Mouse (Mus musculus): ENCODE results near the gene Tbk1. TPM values are rescaled to one million over a fixed set of nuclear protein-coding genes. Genes with fewer than 3 reads are reported as not detected.
A peak's percentile ranks its signal among the peaks of the same experiment; 100 is the strongest.

Tbk1 gene
- polyA plus RNA-seq (2012; ENCODE audit: insufficient read depth, insufficient read length, low replicate concordance, missing spikeins) = 288 TPM in 1 of 2 replicates, not detected in the other

GRCm38 (mm10) chr10:121586675-121587370 lies at the start of gene Tbk1:
Tbk1 (minus strand) TSS chr10:121586787.
- H3K4me3 ChIP-seq (ENCODE audit: insufficient read depth, low read depth, low read length) = peak within 1 kb of the TSS; percentile 67
- peaks cover 8% of the 10 kb centered on the region for H3K4me1 ChIP-seq (ENCODE audit: control insufficient read depth, insufficient read depth, low read length)
- peak within 1 kb of the TSS; percentile 13; the same call in 1 of the 2 replicates for H3K27ac ChIP-seq (ENCODE audit: insufficient read depth, low read depth, low read length)
- WGBS = under 1% methylated on average over 55 of the region's 58 CpGs
- TF ChIP-seq CTCF (IDR thresholded peaks at IDR 0.05; ENCODE audit: insufficient read depth, low read depth, low read length) = no peak
- peak; percentile 56; the same call in 1 of the 2 replicates for TF ChIP-seq POLR2A (IDR thresholded peaks at IDR 0.05; ENCODE audit: insufficient read depth, low read depth, low read length)

- 89% methylated on average over 6 of the region's 6 CpGs for WGBS
- peaks cover 4% of the 10 kb centered on the region; the same call in 1 of the 2 replicates for H3K4me1 ChIP-seq (ENCODE audit: control insufficient read depth, insufficient read depth, low read length)
- no peak for TF ChIP-seq CTCF (IDR thresholded peaks at IDR 0.05; ENCODE audit: insufficient read depth, low read depth, low read length)
- TF ChIP-seq POLR2A (IDR thresholded peaks at IDR 0.05; ENCODE audit: insufficient read depth, low read depth, low read length) = no peak
- no peak overlapping the region for H3K27ac ChIP-seq (ENCODE audit: insufficient read depth, low read depth, low read length)
- H3K4me3 ChIP-seq (ENCODE audit: insufficient read depth, low read depth, low read length) = no peak overlapping the region
Measured at GRCm38 (mm10) chr10:121636276-121636675, 49.7 kb upstream of the Tbk1 start.

DNA sequence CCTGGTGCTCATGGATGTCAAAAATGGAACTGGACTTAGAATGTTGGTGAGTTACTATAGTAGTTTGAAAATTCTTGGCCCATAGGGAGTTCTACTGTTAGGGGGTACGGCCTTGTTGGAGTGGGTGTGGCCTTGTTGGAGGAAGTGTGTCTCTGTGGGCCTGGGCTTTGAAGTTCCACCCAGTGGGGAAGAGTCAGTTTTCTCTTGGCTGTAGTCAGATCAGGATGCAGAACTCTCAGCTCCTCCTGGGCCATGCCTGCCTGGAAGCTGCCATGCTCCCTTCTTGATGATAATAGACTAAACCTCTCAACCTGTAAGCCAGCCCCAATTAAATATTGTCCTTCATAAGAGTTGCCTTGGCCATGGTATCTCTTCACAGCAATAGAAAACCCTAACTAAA lies 47.6 kb upstream of the Tbk1 start:
- Histone ChIP-seq H3K4me3 (ENCODE audit: insufficient read depth, low read depth, low read length) (no peak overlapping the region), H3K4me1 (ENCODE audit: control insufficient read depth, insufficient read depth, low read length) (no peaks in the 10 kb centered on the region), H3K27ac (ENCODE audit: insufficient read depth, low read depth, low read length) (no peak overlapping the region)
- 97% methylated on average over 1 of the region's 1 CpGs for WGBS
- TF ChIP-seq CTCF (IDR thresholded peaks at IDR 0.05; ENCODE audit: insufficient read depth, low read depth, low read length) (no peak), POLR2A (IDR thresholded peaks at IDR 0.05; ENCODE audit: insufficient read depth, low read depth, low read length) (no peak)

- Histone ChIP-seq H3K4me3 (ENCODE audit: insufficient read depth, low read depth, low read length) (no peak overlapping the region), H3K4me1 (ENCODE audit: control insufficient read depth, insufficient read depth, low read length) (peaks cover 2% of the 10 kb centered on the region; the same call in 1 of the 2 replicates), H3K27ac (ENCODE audit: insufficient read depth, low read depth, low read length) (no peak overlapping the region)
- WGBS = 91% methylated on average over 6 of the region's 6 CpGs
- TF ChIP-seq POLR2A (IDR thresholded peaks at IDR 0.05; ENCODE audit: insufficient read depth, low read depth, low read length) = no peak
- TF ChIP-seq CTCF (IDR thresholded peaks at IDR 0.05; ENCODE audit: insufficient read depth, low read depth, low read length) = no peak
Measured at GRCm38 (mm10) chr10:121628561-121629040, 42.0 kb upstream of the Tbk1 start.

GRCm38 (mm10) chr10:121627216-121627852 lies 40.7 kb upstream of the Tbk1 start:
- 85% methylated on average over 10 of the region's 10 CpGs for WGBS
- Histone ChIP-seq H3K27ac (ENCODE audit: insufficient read depth, low read depth, low read length) (no peak overlapping the region), H3K4me3 (ENCODE audit: insufficient read depth, low read depth, low read length) (no peak overlapping the region), H3K4me1 (ENCODE audit: control insufficient read depth, insufficient read depth, low read length) (peaks cover 2% of the 10 kb centered on the region; the same call in 1 of the 2 replicates)
- TF ChIP-seq CTCF (IDR thresholded peaks at IDR 0.05; ENCODE audit: insufficient read depth, low read depth, low read length) = no peak
- no peak for TF ChIP-seq POLR2A (IDR thresholded peaks at IDR 0.05; ENCODE audit: insufficient read depth, low read depth, low read length)

- H3K4me1 ChIP-seq (ENCODE audit: control insufficient read depth, insufficient read depth, low read length) = peaks cover 2% of the 10 kb centered on the region; the same call in 1 of the 2 replicates
- under 1% methylated on average over 70 of the region's 70 CpGs for WGBS
- no peak for TF ChIP-seq CTCF (IDR thresholded peaks at IDR 0.05; ENCODE audit: insufficient read depth, low read depth, low read length)
- TF ChIP-seq POLR2A (IDR thresholded peaks at IDR 0.05; ENCODE audit: insufficient read depth, low read depth, low read length) = peak; percentile 48
- H3K27ac ChIP-seq (ENCODE audit: insufficient read depth, low read depth, low read length) = peak within 1 kb of the TSS; percentile 61
- peak within 1 kb of the TSS; percentile 78 for H3K4me3 ChIP-seq (ENCODE audit: insufficient read depth, low read depth, low read length)
Measured at GRCm38 (mm10) chr10:121626186-121626882, 39.7 kb upstream of the Tbk1 start, which contains the start of gene Xpot. Xpot (minus strand) TSS chr10:121626332.

GRCm38 (mm10) chr10:121625407-121626185 lies 39.0 kb upstream of the Tbk1 start:
- under 1% methylated on average over 41 of the region's 41 CpGs for WGBS
- TF ChIP-seq CTCF (IDR thresholded peaks at IDR 0.05; ENCODE audit: insufficient read depth, low read depth, low read length) (no peak), POLR2A (IDR thresholded peaks at IDR 0.05; ENCODE audit: insufficient read depth, low read depth, low read length) (no peak)
- Histone ChIP-seq H3K27ac (ENCODE audit: insufficient read depth, low read depth, low read length) (peak overlapping the region; percentile 61), H3K4me1 (ENCODE audit: control insufficient read depth, insufficient read depth, low read length) (peaks cover 2% of the 10 kb centered on the region; the same call in 1 of the 2 replicates), H3K4me3 (ENCODE audit: insufficient read depth, low read depth, low read length) (peak overlapping the region; percentile 78)

DNA sequence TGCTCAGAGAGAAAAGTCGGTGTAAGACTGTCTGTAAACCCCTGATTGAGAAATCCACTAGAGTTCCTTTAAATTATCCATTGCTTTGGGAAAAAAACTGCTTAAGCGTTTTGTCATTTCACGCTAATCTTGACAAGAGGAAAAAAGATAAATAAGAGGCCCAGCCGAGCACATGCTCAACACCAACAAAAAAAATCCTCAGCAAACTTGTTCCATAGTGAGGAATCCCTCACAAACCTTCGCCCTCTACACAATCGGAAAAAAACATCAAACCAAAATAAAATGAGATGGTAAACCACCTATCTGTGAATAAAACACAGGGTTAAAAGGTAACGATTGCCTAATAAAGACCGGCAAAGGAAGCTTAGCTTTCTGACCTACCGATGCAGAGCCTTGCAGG lies 38.4 kb upstream of the Tbk1 start:
- Histone ChIP-seq H3K4me1 (ENCODE audit: control insufficient read depth, insufficient read depth, low read length) (peaks cover 2% of the 10 kb centered on the region; the same call in 1 of the 2 replicates), H3K27ac (ENCODE audit: insufficient read depth, low read depth, low read length) (no peak overlapping the region), H3K4me3 (ENCODE audit: insufficient read depth, low read depth, low read length) (no peak overlapping the region)
- WGBS = 10% methylated on average over 9 of the region's 9 CpGs
- TF ChIP-seq CTCF (IDR thresholded peaks at IDR 0.05; ENCODE audit: insufficient read depth, low read depth, low read length) (no peak), POLR2A (IDR thresholded peaks at IDR 0.05; ENCODE audit: insufficient read depth, low read depth, low read length) (no peak)
